Mouse (Mus musculus) forebrain, embryonic 14.5 days (tissue): Measurements from ENCODE around the gene Aph1c. TPM values are rescaled to one million over a fixed set of nuclear protein-coding genes. Genes with fewer than 3 reads are reported as not detected.

Source experiments
- ATAC-seq: fragments of 200-750 bp; cut with Nextera tagmentation; 2 replicates; pipeline ENCODE4 v1.8.0; 2017; ENCODE audit warnings: mild to moderate bottlenecking, moderate library complexity
- DNase-seq: peaks from one replicate; pipeline ENCODE4 v3.0.0-alpha.2; 2015; ENCODE audit warnings: low spot score
- H3K27ac ChIP-seq: fragments of 300-500 bp; sonication (generic); 2 replicates; pipeline ENCODE4 v1.5.1; 2014; ENCODE audit warnings: low read depth, mild to moderate bottlenecking, control low read depth, low read length, moderate library complexity
- H3K27me3 ChIP-seq: fragments of 300-500 bp; sonication (generic); replicated peaks from 2 replicates; pipeline ENCODE4 v1.6.1; 2014; ENCODE audit warnings: low read length, control low read depth, mixed read lengths; ENCODE audit not compliant: control insufficient read depth, insufficient read depth
- H3K36me3 ChIP-seq: fragments of 300-500 bp; sonication (generic); 2 replicates; pipeline ENCODE4 v1.6.1; 2014; ENCODE audit warnings: low read length, control low read depth; ENCODE audit not compliant: control insufficient read depth, insufficient read depth
- H3K4me1 ChIP-seq: fragments of 300-500 bp; sonication (generic); 2 replicates; pipeline ENCODE4 v1.6.1; 2014; ENCODE audit warnings: antibody characterized with exemption, low read length, control low read depth; ENCODE audit not compliant: control insufficient read depth, insufficient read depth
- H3K4me2 ChIP-seq: fragments of 300-500 bp; sonication (generic); 2 replicates; pipeline ENCODE4 v1.6.1; 2014; ENCODE audit warnings: mild to moderate bottlenecking, control low read depth, low read length
- H3K4me3 ChIP-seq: fragments of 300-500 bp; sonication (generic); 2 replicates; pipeline ENCODE4 v1.5.1; 2014; ENCODE audit warnings: low read depth, low read length, control low read depth
- H3K9ac ChIP-seq: fragments of 300-500 bp; sonication (generic); 2 replicates; pipeline ENCODE4 v1.6.1; 2014; ENCODE audit warnings: mild to moderate bottlenecking, low read length, control low read depth, moderate library complexity
- H3K9me3 ChIP-seq: fragments of 300-500 bp; sonication (generic); replicated peaks from 2 replicates; pipeline ENCODE4 v1.6.1; 2016; ENCODE audit warnings: low read length, control low read depth, mixed read lengths; ENCODE audit not compliant: control insufficient read depth
- WGBS: fragments of 180-500 bp; shearing (Covaris S2); extraction: QIAGEN DNeasy Blood & Tissue Kit; methylation state at CpG from one replicate; pipeline ENCODE4 v1.1.7; 2014; 5-methylcytosine and 5-hydroxymethylcytosine counted together
- polyA plus RNA-seq: library from polyadenylated mRNA; unstranded; fragments of >200 nt; fragmentation: Nextera tagmentation; extraction: Ambion mirVana; gene quantifications from 2 replicates; pipeline ENCODE4 v1.2.1, GENCODE M21; 2014

Gene Aph1c
- polyA plus RNA-seq, 1 experiment from 2014 or later: 2.2 TPM

DNA sequence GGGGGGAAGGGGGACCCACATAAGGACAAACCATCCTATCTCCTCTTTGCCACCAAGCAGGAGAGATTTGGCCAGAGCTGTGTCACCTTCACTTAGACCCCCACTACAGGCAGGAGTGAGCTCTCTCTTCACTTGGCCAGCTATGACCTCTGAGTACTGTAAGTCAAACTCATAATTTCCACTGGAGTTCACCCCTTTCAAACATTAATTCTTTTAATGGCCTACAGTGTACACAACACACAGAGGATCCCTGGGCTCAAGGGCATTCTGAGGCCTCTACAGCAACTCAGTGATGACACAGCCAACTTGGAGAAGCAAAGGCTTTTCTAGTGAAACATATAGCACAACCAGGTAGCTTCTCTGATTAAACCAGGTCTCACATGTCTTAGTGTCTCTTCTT lies 63.8 kb downstream of the Aph1c start:
- Histone ChIP-seq H3K27me3 (no peaks in the 10 kb centered on the region), H3K4me2 (no peak overlapping the region), H3K9me3 (no peaks in the 10 kb centered on the region), H3K27ac (no peak overlapping the region), H3K4me1 (no peaks in the 10 kb centered on the region), H3K9ac (no peak overlapping the region), H3K36me3 (no peaks in the 10 kb centered on the region), H3K4me3 (no peak overlapping the region)
- DNase-seq: no peak
- ATAC-seq: no peak

DNA sequence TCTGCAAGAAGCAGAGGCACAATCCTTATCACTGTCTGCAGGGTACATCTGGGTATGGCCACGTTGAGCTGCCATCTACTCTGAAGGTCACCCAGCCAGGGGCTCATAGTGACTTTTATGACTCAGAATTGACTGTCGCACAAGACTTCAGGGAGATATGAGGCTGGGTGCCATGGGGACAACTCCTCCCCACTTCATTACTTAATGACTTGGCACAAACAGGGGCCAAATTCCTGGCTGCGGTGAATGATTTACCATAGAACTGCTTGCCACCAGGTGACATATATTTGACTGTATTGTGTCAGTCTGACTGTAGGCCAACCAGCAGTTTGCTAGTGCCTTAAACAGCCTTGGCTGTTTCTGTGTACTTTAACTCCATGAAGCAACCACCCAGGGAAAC lies 65.3 kb downstream of the Aph1c start:
- no peak overlapping the region for H3K27ac ChIP-seq
- no peak for DNase-seq
- WGBS: 87% methylated on average over 3 of the region's 3 CpGs
- H3K9ac ChIP-seq: no peak overlapping the region
- H3K9me3 ChIP-seq: no peaks in the 10 kb centered on the region
- no peaks in the 10 kb centered on the region for H3K36me3 ChIP-seq
- no peak for ATAC-seq
- H3K27me3 ChIP-seq: no peaks in the 10 kb centered on the region
- H3K4me3 ChIP-seq: no peak overlapping the region
- H3K4me1 ChIP-seq: no peaks in the 10 kb centered on the region
- H3K4me2 ChIP-seq: no peak overlapping the region

- DNase-seq (no peak), ATAC-seq (no peak)
- no peak overlapping the region for H3K27ac ChIP-seq
- no peaks in the 10 kb centered on the region for H3K4me1 ChIP-seq
- H3K9me3 ChIP-seq: no peaks in the 10 kb centered on the region
- H3K27me3 ChIP-seq: no peaks in the 10 kb centered on the region
- no peak overlapping the region for H3K4me2 ChIP-seq
- H3K4me3 ChIP-seq: no peak overlapping the region
- H3K36me3 ChIP-seq: no peaks in the 10 kb centered on the region
- WGBS: 85% methylated on average over 1 of the region's 1 CpGs
- no peak overlapping the region for H3K9ac ChIP-seq
These were observed 65.8 kb downstream of the Aph1c start for GRCm38 (mm10) chr9:66768721-66769120.

Other genes with a start within 250 kb of the Aph1c start
- 125 and 134 TPM in 2 replicates for gene Usp3, start 241.6 kb downstream of the Aph1c start, polyA plus RNA-seq
- 2.6 and 3.3 TPM in 2 replicates for gene Car12, start 121.0 kb downstream of the Aph1c start, polyA plus RNA-seq
- gene Aph1b, start 39.2 kb downstream of the Aph1c start, polyA plus RNA-seq: 30.2 and 33.0 TPM in 2 replicates
- 0.08 and 0.23 TPM in 2 replicates for gene Gm10647, start 37.7 kb downstream of the Aph1c start, polyA plus RNA-seq
- 15.3 and 22.4 TPM in 2 replicates for gene Rab8b, start 85.0 kb upstream of the Aph1c start, polyA plus RNA-seq
- 357 and 434 TPM in 2 replicates for gene Rps27l, start 111.4 kb upstream of the Aph1c start, polyA plus RNA-seq
- gene Lactb, start 140.8 kb upstream of the Aph1c start, polyA plus RNA-seq: 9.8 and 10.2 TPM in 2 replicates
- gene Tpm1, start 214.7 kb upstream of the Aph1c start, polyA plus RNA-seq: 104 and 126 TPM in 2 replicates